ENCODE assay signal across 11 mouse cellular contexts in the genomic region with DNA sequence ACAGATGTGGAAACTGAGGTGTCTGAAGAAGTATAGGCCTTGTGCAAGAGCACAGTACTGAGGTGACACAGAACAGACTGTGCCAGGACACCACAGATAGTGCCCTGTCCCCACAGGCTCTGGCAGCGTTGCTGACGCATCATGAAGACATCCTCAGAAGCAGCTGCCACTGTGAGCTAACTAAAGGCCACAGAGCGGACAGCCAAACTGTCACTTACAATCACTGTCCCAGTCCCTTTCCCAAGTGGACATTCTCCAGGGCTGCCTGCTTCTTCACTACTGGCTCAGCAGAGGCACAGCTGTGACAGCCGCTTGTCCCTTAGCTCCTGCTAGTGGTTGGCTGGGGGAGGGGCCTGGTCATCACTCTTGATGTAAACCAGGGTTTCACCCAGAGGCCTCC. TPM values are rescaled to one million over a fixed set of nuclear protein-coding genes. Genes with fewer than 3 reads are reported as not detected.
DNase-seq lines count a peak whose midpoint lies in the region; ATAC-seq and TF ChIP-seq lines count a peak whose summit lies in the region.
"Had no signal": no experiment of that assay in that cellular context is flagged by ENCODE, and none has a peak within 500 bp of the region (broad histone marks: within the 10 kb centered on the region; RNA-seq: fewer than 3 reads in every experiment).

No protein-coding gene starts in this region.

- TF ChIP-seq EP300 in heart, adult 2 months (IDR thresholded peaks at IDR 0.05; ENCODE audit: insufficient read depth, low read depth, low read length) = no peak
- no peak for TF ChIP-seq EP300 in heart, postnatal 0 days (IDR thresholded peaks at IDR 0.05; ENCODE audit: low read depth)

- intact Hi-C loops in heart, adult 2 months (cut with DNase I) = no loop called here

- WGBS in heart, embryonic 11.5 days (ENCODE audit: insufficient replicate concordance) = 37% methylated on average over 4 of the region's 4 CpGs
- WGBS in heart, adult 2 months = 60% methylated on average over 4 of the region's 4 CpGs
- WGBS in lung, embryonic 15.5 days = 71% methylated on average over 4 of the region's 4 CpGs
- 34% methylated on average over 4 of the region's 4 CpGs for WGBS in heart, postnatal 0 days
- 67% methylated on average over 4 of the region's 4 CpGs for WGBS in stomach, embryonic 15.5 days

- no peak for TF ChIP-seq POLR2A in heart, adult 2 months (IDR thresholded peaks at IDR 0.05; ENCODE audit: insufficient read depth, low read depth, low read length)

- H3K9me3 ChIP-seq in heart, embryonic 11.5 days (replicated peaks; ENCODE audit: control insufficient read depth, low read length) = no peaks in the 10 kb centered on the region
- no peaks in the 10 kb centered on the region for H3K9me3 ChIP-seq in lung, embryonic 15.5 days
- no peaks in the 10 kb centered on the region for H3K9me3 ChIP-seq in heart, postnatal 0 days (replicated peaks; ENCODE audit: control insufficient read depth, low read length)
- H3K9me3 ChIP-seq in stomach, embryonic 15.5 days = no peaks in the 10 kb centered on the region

- H3K9ac ChIP-seq in heart, embryonic 11.5 days (ENCODE audit: low read depth, low read length) = no peak overlapping the region
- H3K9ac ChIP-seq in heart, adult 2 months (ENCODE audit: low read depth, low read length) = no peak overlapping the region
- no peak overlapping the region for H3K9ac ChIP-seq in lung, embryonic 15.5 days
- H3K9ac ChIP-seq in heart, postnatal 0 days (replicated peaks; ENCODE audit: low read depth, low read length) = no peak overlapping the region
- H3K9ac ChIP-seq in stomach, embryonic 15.5 days = no peak overlapping the region

- no peak overlapping the region for H3K4me2 ChIP-seq in heart, embryonic 11.5 days
- H3K4me2 ChIP-seq in lung, embryonic 15.5 days = no peak overlapping the region
- no peak overlapping the region for H3K4me2 ChIP-seq in heart, postnatal 0 days (ENCODE audit: low read depth, low read length)
- no peak overlapping the region for H3K4me2 ChIP-seq in stomach, embryonic 15.5 days
- H3K4me2 ChIP-seq: midbrain, embryonic 11.5 days had no signal

- no peak for TF ChIP-seq CTCF in heart, adult 2 months (IDR thresholded peaks at IDR 0.05)
- no peak for TF ChIP-seq CTCF in heart, postnatal 0 days (IDR thresholded peaks at IDR 0.05; ENCODE audit: low read depth)

- DNase-seq in heart, adult 2 months = no peak
- no peak for DNase-seq in lung, postnatal 25 days (ENCODE audit: low spot score)
- peak; percentile 67 for DNase-seq in heart, postnatal 0 days (ENCODE audit: low spot score)
- DNase-seq in frontal cortex, postnatal 10 days (ENCODE audit: low spot score in 2 of 2) = no peak
- DNase-seq: cerebellum, postnatal 36 days had no signal

- H3K27me3 ChIP-seq in heart, embryonic 11.5 days (ENCODE audit: control insufficient read depth, insufficient read depth, low read length) = no peaks in the 10 kb centered on the region
- H3K27me3 ChIP-seq in heart, adult 2 months (ENCODE audit: control insufficient read depth, insufficient read depth, low read length) = no peaks in the 10 kb centered on the region
- H3K27me3 ChIP-seq in lung, embryonic 15.5 days = no peaks in the 10 kb centered on the region
- no peaks in the 10 kb centered on the region for H3K27me3 ChIP-seq in heart, postnatal 0 days (ENCODE audit: control insufficient read depth, insufficient read depth, low read length)
- no peaks in the 10 kb centered on the region for H3K27me3 ChIP-seq in stomach, embryonic 15.5 days (replicated peaks)

- peak overlapping the region; percentile 22; the same call in 1 of the 2 replicates for H3K27ac ChIP-seq in heart, embryonic 11.5 days (ENCODE audit: low read depth, low read length)
- H3K27ac ChIP-seq in heart, adult 2 months = no peak overlapping the region
- peak overlapping the region; percentile 80; the same call in 1 of the 2 replicates for H3K27ac ChIP-seq in lung, embryonic 15.5 days
- H3K27ac ChIP-seq in heart, postnatal 0 days (ENCODE audit: low read depth) = peak overlapping the region; percentile 43
- H3K27ac ChIP-seq in stomach, embryonic 15.5 days = 0 out of 2 replicates have a peak overlapping the region, but pooled peaks have one; percentile 50

- H3K4me3 ChIP-seq in heart, embryonic 11.5 days (ENCODE audit: low read depth, low read length) = no peak overlapping the region
- no peak overlapping the region for H3K4me3 ChIP-seq in heart, adult 2 months
- no peak overlapping the region for H3K4me3 ChIP-seq in lung, embryonic 15.5 days
- no peak overlapping the region for H3K4me3 ChIP-seq in heart, postnatal 0 days (ENCODE audit: low read depth, low read length)
- H3K4me3 ChIP-seq in stomach, embryonic 15.5 days (replicated peaks) = no peak overlapping the region

- peaks cover 2% of the 10 kb centered on the region; the same call in 1 of the 2 replicates for H3K4me1 ChIP-seq in heart, embryonic 11.5 days (ENCODE audit: control insufficient read depth, insufficient read depth, low read length)
- peaks cover 3% of the 10 kb centered on the region for H3K4me1 ChIP-seq in heart, adult 2 months (ENCODE audit: control insufficient read depth, insufficient read depth, low read length)
- H3K4me1 ChIP-seq in lung, embryonic 15.5 days = peaks cover 43% of the 10 kb centered on the region
- H3K4me1 ChIP-seq in heart, postnatal 0 days (ENCODE audit: control insufficient read depth, insufficient read depth) = peaks cover 14% of the 10 kb centered on the region
- H3K4me1 ChIP-seq in stomach, embryonic 15.5 days = peaks cover 12% of the 10 kb centered on the region; the same call in 1 of the 2 replicates

- 0 out of 2 replicates have a peak, but pooled peaks have one; percentile 18 for ATAC-seq in heart, embryonic 11.5 days (replicated peaks; ENCODE audit: insufficient number of reproducible peaks, low FRiP score, low TSS enrichment)
- ATAC-seq in lung, embryonic 15.5 days (ENCODE audit: borderline replicate concordance, extremely low read depth, low FRiP score, low TSS enrichment) = peak; percentile 25; the same call in 1 of the 2 replicates
- peak; percentile 78 for ATAC-seq in heart, postnatal 0 days (ENCODE audit: insufficient read depth, low read depth)
- ATAC-seq in stomach, embryonic 15.5 days (ENCODE audit: insufficient read depth, low FRiP score, low read depth) = peak; percentile 40; the same call in 1 of the 2 replicates
- ATAC-seq in activated CD4-positive, CD25-positive, alpha-beta regulatory T cell, adult 4 months = no peak
- ATAC-seq: CD4-positive, CD25-positive, alpha-beta regulatory T cell, adult 4 months had no signal

- H3K79me2 ChIP-seq in heart, adult 2 months (replicated peaks; ENCODE audit: control insufficient read depth, insufficient read depth, low read length) = no peaks in the 10 kb centered on the region

- no peaks in the 10 kb centered on the region for H3K36me3 ChIP-seq in heart, embryonic 11.5 days (ENCODE audit: control insufficient read depth, insufficient read depth, low read length)
- H3K36me3 ChIP-seq in heart, adult 2 months (ENCODE audit: control insufficient read depth, insufficient read depth, low read length) = no peaks in the 10 kb centered on the region
- no peaks in the 10 kb centered on the region for H3K36me3 ChIP-seq in lung, embryonic 15.5 days
- H3K36me3 ChIP-seq in heart, postnatal 0 days (replicated peaks; ENCODE audit: control insufficient read depth, insufficient read depth, low read length) = no peaks in the 10 kb centered on the region
- no peaks in the 10 kb centered on the region for H3K36me3 ChIP-seq in stomach, embryonic 15.5 days

RNA-seq across cellular contexts. Expression of gene Afap1l2, which starts 33.9 kb away (rescaled TPM):
- 1.3 and 1.5 TPM in 2 replicates for polyA plus RNA-seq in heart, embryonic 11.5 days (2014; fragmentation: Nextera tagmentation; extraction: Ambion mirVana)
- 1 to 10 TPM; 3.6 TPM for total RNA-seq in heart, adult 2 months (2021)
- 1.8 and 2.9 TPM in 2 replicates for polyA plus RNA-seq in heart, adult 2 months (2012; rRNA removed)
- 28.4 and 29.7 TPM in 2 replicates for polyA plus RNA-seq in lung, embryonic 15.5 days (2015; fragmentation: Nextera tagmentation; extraction: Ambion mirVana)
- total RNA-seq in heart, postnatal 0 days (2014; rRNA removed; ENCODE audit: low replicate concordance) = 2.3 and 3.6 TPM in 2 replicates
- 2.5 and 2.7 TPM in 2 replicates for polyA plus RNA-seq in heart, postnatal 0 days (2015; fragmentation: Nextera tagmentation; extraction: Ambion mirVana)
- 21.2 and 21.7 TPM in 2 replicates for polyA plus RNA-seq in stomach, embryonic 15.5 days (2015; fragmentation: Nextera tagmentation; extraction: Ambion mirVana)
- polyA plus RNA-seq in activated CD4-positive, CD25-positive, alpha-beta regulatory T cell, adult 4 months (2017; shearing (Covaris generic)) = not detected
- polyA plus RNA-seq: CD4-positive, CD25-positive, alpha-beta regulatory T cell, adult 4 months had no signal
